Mouse (Mus musculus): Measurements from ENCODE around the gene Hoxa9. TPM values are rescaled to one million over a fixed set of nuclear protein-coding genes. Genes with fewer than 3 reads are reported as not detected.

Hoxa9 gene
- polyA plus RNA-seq, 2 experiments: 0.43 to 0.76 TPM

GRCm38 (mm10) chr6:52191860-52192550 is 38.9 kb downstream of the Hoxa9 start:
- Histone ChIP-seq H3K27ac (no peak overlapping the region), H3K27me3 (ENCODE audit: control insufficient read depth, insufficient read depth, low read length) (peaks cover 79% of the 10 kb centered on the region), H3K9ac (replicated peaks) (no peak overlapping the region), H3K9me3 (ENCODE audit: control insufficient read depth, low read length) (no peaks in the 10 kb centered on the region), H3K36me3 (replicated peaks; ENCODE audit: control insufficient read depth, insufficient read depth, low read depth) (no peaks in the 10 kb centered on the region), H3K4me2 (ENCODE audit: low read depth) (peak overlapping the region; percentile 62), H3K4me3 (ENCODE audit: insufficient read depth in 1 of 2, low read depth in 2 of 2, low read length in 2 of 2) (peak overlapping the region; percentile 48 to 51), H3K4me1 (replicated peaks; ENCODE audit: control insufficient read depth in 2 of 2, insufficient read depth in 2 of 2, low read length in 1 of 2) (0 out of 4 replicates have a peak, but pooled peaks cover 0 to 2% of the 10 kb centered on the region in 2 experiments)
- DNase-seq (ENCODE audit: low read depth in 3 of 3, low spot score in 3 of 3) (no peak), ATAC-seq (ENCODE audit: insufficient read depth) (no peak)
- 2% methylated on average over 54 of the region's 55 CpGs for WGBS (ENCODE audit: insufficient replicate concordance)
- TF ChIP-seq CTCF (IDR thresholded peaks at IDR 0.05; ENCODE audit: low read depth) (no peak), EP300 (IDR thresholded peaks at IDR 0.05; ENCODE audit: low read depth) (no peak)

DNA sequence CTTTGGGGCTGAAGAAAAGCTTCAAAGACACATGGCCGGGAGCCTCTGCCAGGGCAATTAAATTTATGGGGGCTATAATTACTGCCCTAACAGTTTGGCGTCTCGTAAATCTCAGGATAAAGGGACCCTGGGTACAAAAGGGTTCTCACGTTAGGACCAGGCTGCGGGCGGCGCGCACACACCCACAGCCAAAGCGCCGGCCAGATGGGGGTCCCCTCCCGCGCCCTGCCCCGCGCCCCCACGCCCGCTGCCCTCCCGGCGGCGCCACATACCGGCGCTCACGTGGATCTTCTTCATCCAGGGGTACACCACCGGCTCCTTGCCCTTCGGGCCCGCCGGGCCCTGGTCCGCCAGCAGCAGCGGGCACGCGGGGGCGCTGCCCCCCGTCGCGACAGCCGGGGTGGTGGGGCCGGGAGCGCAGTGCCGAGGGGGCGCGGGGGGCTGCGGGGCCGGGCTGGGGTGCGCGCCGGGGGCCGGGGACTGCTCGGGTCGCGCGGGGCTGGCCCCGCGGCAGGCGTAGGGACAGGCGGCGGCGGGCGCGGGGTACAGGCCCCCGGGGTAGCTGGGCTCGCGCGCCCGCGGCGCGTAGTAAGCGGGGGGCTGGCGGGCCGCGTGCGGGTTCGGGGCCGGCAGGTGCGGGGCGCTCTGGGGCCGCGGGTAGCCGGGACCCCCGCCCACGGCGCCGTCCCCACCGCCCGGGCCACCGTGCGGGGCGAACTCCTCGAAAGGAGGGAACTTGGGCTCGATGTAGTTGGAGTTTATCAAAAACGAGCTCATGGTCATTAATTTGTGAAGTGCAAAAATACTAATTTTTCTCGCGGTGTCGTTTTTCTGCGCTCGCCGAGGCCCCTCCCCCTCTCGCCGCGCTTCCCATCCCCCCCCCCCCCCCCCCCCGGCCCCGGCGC is 39.7 kb downstream of the Hoxa9 start, which contains the start of gene Hoxa4:
TSS of gene Hoxa4 (minus strand) at position 848 of the 905 bp plus-strand sequence.
- H3K4me2 ChIP-seq (ENCODE audit: low read depth): peak within 1 kb of the TSS; percentile 62
- H3K4me3 ChIP-seq (ENCODE audit: insufficient read depth in 1 of 2, low read depth in 2 of 2, low read length in 2 of 2): peak within 1 kb of the TSS; percentile 48 to 51
- no peaks in the 10 kb centered on the region for H3K36me3 ChIP-seq (replicated peaks; ENCODE audit: control insufficient read depth, insufficient read depth, low read depth)
- WGBS (ENCODE audit: insufficient replicate concordance): 2% methylated on average over 70 of the region's 102 CpGs
- peaks cover 78% of the 10 kb centered on the region for H3K27me3 ChIP-seq (ENCODE audit: control insufficient read depth, insufficient read depth, low read length)
- H3K9me3 ChIP-seq (ENCODE audit: control insufficient read depth, low read length): no peaks in the 10 kb centered on the region
- H3K4me1 ChIP-seq (replicated peaks; ENCODE audit: control insufficient read depth in 2 of 2, insufficient read depth in 2 of 2, low read length in 1 of 2): no peaks in the 10 kb centered on the region
- no peak for ATAC-seq (ENCODE audit: insufficient read depth)
- no peak within 1 kb of the TSS; the same call in 1 of the 2 replicates for H3K9ac ChIP-seq (replicated peaks)
- DNase-seq (ENCODE audit: low read depth in 3 of 3, low spot score in 3 of 3): no peak
- no peak within 1 kb of the TSS for H3K27ac ChIP-seq
- TF ChIP-seq CTCF (IDR thresholded peaks at IDR 0.05; ENCODE audit: low read depth) (no peak), EP300 (IDR thresholded peaks at IDR 0.05; ENCODE audit: low read depth) (no peak)

GRCm38 (mm10) chr6:52190410-52190809 is 40.5 kb downstream of the Hoxa9 start:
- WGBS (ENCODE audit: insufficient replicate concordance): 14% methylated on average over 23 of the region's 23 CpGs
- no peak overlapping the region for H3K9ac ChIP-seq (replicated peaks)
- H3K4me1 ChIP-seq (replicated peaks; ENCODE audit: control insufficient read depth in 2 of 2, insufficient read depth in 2 of 2, low read length in 1 of 2): no peaks in the 10 kb centered on the region
- DNase-seq (ENCODE audit: low read depth in 3 of 3, low spot score in 3 of 3) (no peak), ATAC-seq (ENCODE audit: insufficient read depth) (no peak)
- H3K27me3 ChIP-seq (ENCODE audit: control insufficient read depth, insufficient read depth, low read length): peaks cover 83% of the 10 kb centered on the region
- H3K36me3 ChIP-seq (replicated peaks; ENCODE audit: control insufficient read depth, insufficient read depth, low read depth): no peaks in the 10 kb centered on the region
- peak overlapping the region; percentile 45; the same call in 1 of the 2 replicates for H3K4me2 ChIP-seq (ENCODE audit: low read depth)
- no peak overlapping the region for H3K4me3 ChIP-seq (ENCODE audit: insufficient read depth in 1 of 2, low read depth in 2 of 2, low read length in 2 of 2)
- TF ChIP-seq CTCF (IDR thresholded peaks at IDR 0.05; ENCODE audit: low read depth) (no peak), EP300 (IDR thresholded peaks at IDR 0.05; ENCODE audit: low read depth) (no peak)
- H3K27ac ChIP-seq: no peak overlapping the region
- no peaks in the 10 kb centered on the region for H3K9me3 ChIP-seq (ENCODE audit: control insufficient read depth, low read length)

GRCm38 (mm10) chr6:52189909-52190308 is 41.0 kb downstream of the Hoxa9 start:
- ATAC-seq (ENCODE audit: insufficient read depth) (no peak), DNase-seq (ENCODE audit: low read depth in 3 of 3, low spot score in 3 of 3) (no peak)
- H3K4me1 ChIP-seq (replicated peaks; ENCODE audit: control insufficient read depth in 2 of 2, insufficient read depth in 2 of 2, low read length in 1 of 2): no peaks in the 10 kb centered on the region
- WGBS (ENCODE audit: insufficient replicate concordance): 27% methylated on average over 8 of the region's 8 CpGs
- H3K36me3 ChIP-seq (replicated peaks; ENCODE audit: control insufficient read depth, insufficient read depth, low read depth): no peaks in the 10 kb centered on the region
- H3K4me3 ChIP-seq (ENCODE audit: insufficient read depth in 1 of 2, low read depth in 2 of 2, low read length in 2 of 2): no peak overlapping the region
- H3K27ac ChIP-seq: no peak overlapping the region
- H3K27me3 ChIP-seq (ENCODE audit: control insufficient read depth, insufficient read depth, low read length): peaks cover 83% of the 10 kb centered on the region
- no peaks in the 10 kb centered on the region for H3K9me3 ChIP-seq (ENCODE audit: control insufficient read depth, low read length)
- no peak overlapping the region for H3K9ac ChIP-seq (replicated peaks)
- no peak for TF ChIP-seq CTCF (IDR thresholded peaks at IDR 0.05; ENCODE audit: low read depth)
- no peak for TF ChIP-seq EP300 (IDR thresholded peaks at IDR 0.05; ENCODE audit: low read depth)
- no peak overlapping the region for H3K4me2 ChIP-seq (ENCODE audit: low read depth)

DNA sequence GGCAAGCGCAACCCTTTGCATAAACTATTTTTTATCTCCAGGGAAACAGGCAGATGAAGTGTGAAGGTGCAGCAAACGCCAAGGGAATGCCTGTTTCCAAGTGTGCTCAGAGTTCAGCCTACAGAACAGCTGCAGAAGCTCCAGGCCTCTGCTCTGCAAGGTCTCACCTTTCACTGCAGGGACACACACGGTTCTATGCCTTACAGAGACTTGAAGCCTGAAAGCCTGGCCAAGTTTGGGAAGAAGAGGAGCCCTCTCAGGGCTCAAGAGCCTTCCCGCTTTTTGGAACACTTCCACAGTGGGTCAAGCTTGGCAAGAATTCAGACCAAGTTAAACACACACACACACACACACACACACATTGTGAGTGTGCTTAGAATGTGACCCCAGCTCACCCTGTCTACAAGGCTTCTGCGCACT is 41.7 kb downstream of the Hoxa9 start:
- no peak overlapping the region for H3K27ac ChIP-seq
- ATAC-seq (ENCODE audit: insufficient read depth): no peak

More for the DNA sequence above, 41.7 kb downstream of the Hoxa9 start:
- H3K4me1 ChIP-seq (replicated peaks; ENCODE audit: control insufficient read depth in 2 of 2, insufficient read depth in 2 of 2, low read length in 1 of 2): no peaks in the 10 kb centered on the region
- WGBS (ENCODE audit: insufficient replicate concordance): 39% methylated on average over 5 of the region's 5 CpGs
- no peak for TF ChIP-seq EP300 (IDR thresholded peaks at IDR 0.05; ENCODE audit: low read depth)
- no peak for TF ChIP-seq CTCF (IDR thresholded peaks at IDR 0.05; ENCODE audit: low read depth)
- H3K36me3 ChIP-seq (replicated peaks; ENCODE audit: control insufficient read depth, insufficient read depth, low read depth): no peaks in the 10 kb centered on the region
- no peak for DNase-seq (ENCODE audit: low read depth in 3 of 3, low spot score in 3 of 3)
- peaks cover 82% of the 10 kb centered on the region for H3K27me3 ChIP-seq (ENCODE audit: control insufficient read depth, insufficient read depth, low read length)
- H3K9ac ChIP-seq (replicated peaks): no peak overlapping the region
- H3K4me2 ChIP-seq (ENCODE audit: low read depth): no peak overlapping the region
- no peaks in the 10 kb centered on the region for H3K9me3 ChIP-seq (ENCODE audit: control insufficient read depth, low read length)
- no peak overlapping the region for H3K4me3 ChIP-seq (ENCODE audit: insufficient read depth in 1 of 2, low read depth in 2 of 2, low read length in 2 of 2)
